Mouse (Mus musculus) embryonic facial prominence, embryonic 12.5 days (tissue): ENCODE results near the gene Speg. TPM values are rescaled to one million over a fixed set of nuclear protein-coding genes. Genes with fewer than 3 reads are reported as not detected.

Experiments
- ATAC-seq: fragments of 200-750 bp; cut with Nextera tagmentation; 2 replicates; pipeline ENCODE4 v1.8.0; 2017; ENCODE audit not compliant: insufficient number of reproducible peaks, insufficient read depth, low FRiP score, low TSS enrichment
- H3K27ac ChIP-seq: fragments of 300-500 bp; sonication (generic); 2 replicates; pipeline ENCODE4 v1.5.1; 2016; ENCODE audit warnings: mild to moderate bottlenecking
- H3K27me3 ChIP-seq: fragments of 300-500 bp; sonication (generic); 2 replicates; pipeline ENCODE4 v1.6.1; 2016; ENCODE audit warnings: mild to moderate bottlenecking, moderate library complexity
- H3K36me3 ChIP-seq: fragments of 300-500 bp; sonication (generic); 2 replicates; pipeline ENCODE4 v1.6.1; 2016; ENCODE audit warnings: mild to moderate bottlenecking
- H3K4me1 ChIP-seq: fragments of 300-500 bp; sonication (generic); 2 replicates; pipeline ENCODE4 v1.6.1; 2016
- H3K4me2 ChIP-seq: fragments of 300-500 bp; sonication (generic); replicated peaks from 2 replicates; pipeline ENCODE4 v1.6.1; 2016; ENCODE audit warnings: mild to moderate bottlenecking, moderate library complexity
- H3K4me3 ChIP-seq: fragments of 300-500 bp; sonication (generic); 2 replicates; pipeline ENCODE4 v1.5.1; 2016; ENCODE audit warnings: mild to moderate bottlenecking
- H3K9ac ChIP-seq: fragments of 300-500 bp; sonication (generic); 2 replicates; pipeline ENCODE4 v1.6.1; 2016; ENCODE audit warnings: mild to moderate bottlenecking, moderate library complexity
- H3K9me3 ChIP-seq: fragments of 300-500 bp; sonication (generic); 2 replicates; pipeline ENCODE4 v1.6.1; 2016; ENCODE audit warnings: mild to moderate bottlenecking, moderate library complexity
- WGBS: fragments of 180-500 bp; shearing (Covaris S2); methylation state at CpG from one replicate; pipeline ENCODE4 v1.1.7; 2016; 5-methylcytosine and 5-hydroxymethylcytosine counted together
- polyA plus RNA-seq: library from polyadenylated mRNA; unstranded; fragments of >200 nt; fragmentation: Nextera tagmentation; extraction: Ambion mirVana; gene quantifications from 2 replicates; pipeline ENCODE4 v1.2.1, GENCODE M21; 2016

Speg gene
- polyA plus RNA-seq, 1 experiment from 2014 or later, result 26.7 TPM

DNA sequence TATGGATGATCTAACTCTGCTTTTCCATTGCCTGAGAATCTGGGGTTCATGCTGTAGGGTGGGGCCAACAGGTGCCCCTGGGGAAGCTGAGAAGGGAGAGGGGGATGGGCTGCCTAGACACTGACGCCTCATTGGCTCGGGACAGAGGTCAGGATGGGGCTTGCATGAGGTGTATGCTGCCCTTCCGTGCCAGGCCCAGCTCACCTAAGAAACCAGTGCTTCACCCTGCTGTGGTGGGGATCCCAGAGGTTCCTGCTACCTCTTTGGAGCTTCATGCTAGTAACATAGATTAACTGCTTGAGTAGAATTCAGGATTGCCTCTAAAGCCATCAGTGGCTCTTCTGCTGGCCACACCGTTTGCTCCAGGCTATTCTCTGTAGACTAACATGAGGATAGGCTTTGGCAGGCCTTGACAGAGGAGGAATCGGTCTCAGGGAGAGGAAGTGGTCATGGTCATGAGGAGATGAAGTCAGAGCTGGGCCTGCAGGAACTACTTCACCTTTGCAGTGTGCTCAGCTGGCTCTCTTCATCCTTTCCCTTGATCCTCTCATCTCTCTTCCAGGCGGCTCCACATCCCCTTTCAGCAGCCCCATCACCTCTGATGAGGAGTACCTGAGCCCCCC is 25.5 kb downstream of the Speg start:
- Histone ChIP-seq H3K9me3 (no peaks in the 10 kb centered on the region), H3K4me3 (peak overlapping the region; percentile 20; the same call in 1 of the 2 replicates), H3K27me3 (no peaks in the 10 kb centered on the region), H3K27ac (peak overlapping the region; percentile 67; the same call in 1 of the 2 replicates), H3K4me2 (peak overlapping the region; percentile 48), H3K9ac (no peak overlapping the region; the same call in 1 of the 2 replicates), H3K36me3 (peaks cover 51% of the 10 kb centered on the region), H3K4me1 (peaks cover 26% of the 10 kb centered on the region)
- 36% methylated on average over 6 of the region's 6 CpGs for WGBS
- ATAC-seq, result no peak

DNA sequence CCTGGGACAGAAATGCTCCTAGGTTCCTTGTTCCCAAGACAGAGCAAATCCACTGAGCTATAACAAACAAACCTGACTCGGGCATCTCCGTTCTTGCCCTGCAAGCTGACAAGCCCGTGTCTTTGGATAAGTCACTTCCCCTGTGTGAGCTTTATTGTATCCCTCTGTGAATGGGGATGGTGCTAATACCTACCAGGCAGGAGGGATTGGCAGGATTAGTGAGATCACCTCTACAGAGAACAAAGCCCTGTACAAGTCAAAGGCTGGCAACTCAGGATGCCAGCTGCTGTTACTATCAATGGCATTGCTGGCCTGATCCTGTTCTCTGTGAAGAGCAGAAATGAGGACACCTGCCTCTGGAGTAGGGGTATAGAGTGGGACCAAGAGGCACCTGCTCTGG is 30.4 kb downstream of the Speg start:
- H3K9me3 ChIP-seq, result no peaks in the 10 kb centered on the region
- H3K27ac ChIP-seq, result no peak overlapping the region
- no peak for ATAC-seq
- no peaks in the 10 kb centered on the region for H3K27me3 ChIP-seq
- H3K9ac ChIP-seq, result no peak overlapping the region
- H3K4me1 ChIP-seq, result peaks cover 2% of the 10 kb centered on the region
- no peak overlapping the region for H3K4me3 ChIP-seq
- H3K4me2 ChIP-seq, result no peak overlapping the region
- 78% methylated on average over 3 of the region's 3 CpGs for whole genome bisulfite sequencing
- H3K36me3 ChIP-seq, result peaks cover 65% of the 10 kb centered on the region

DNA sequence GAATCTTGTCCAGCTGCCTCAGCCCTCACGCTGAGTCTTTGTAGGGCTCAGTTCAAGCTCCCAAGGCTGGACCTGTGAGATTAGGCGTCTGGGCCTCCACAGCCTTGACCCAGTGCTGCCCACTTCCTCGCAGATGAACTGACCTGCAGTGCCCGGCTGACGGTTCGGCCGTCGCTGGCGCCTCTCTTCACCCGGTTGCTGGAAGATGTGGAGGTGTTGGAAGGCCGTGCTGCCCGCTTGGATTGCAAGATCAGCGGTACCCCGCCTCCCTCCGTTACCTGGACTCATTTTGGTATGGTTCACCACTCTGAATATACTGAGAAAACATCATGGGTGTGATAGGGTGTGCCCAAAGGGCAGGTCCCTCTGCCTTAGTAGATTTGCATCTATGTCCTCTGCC is 31.1 kb downstream of the Speg start:
- WGBS, result 94% methylated on average over 15 of the region's 15 CpGs

DNA sequence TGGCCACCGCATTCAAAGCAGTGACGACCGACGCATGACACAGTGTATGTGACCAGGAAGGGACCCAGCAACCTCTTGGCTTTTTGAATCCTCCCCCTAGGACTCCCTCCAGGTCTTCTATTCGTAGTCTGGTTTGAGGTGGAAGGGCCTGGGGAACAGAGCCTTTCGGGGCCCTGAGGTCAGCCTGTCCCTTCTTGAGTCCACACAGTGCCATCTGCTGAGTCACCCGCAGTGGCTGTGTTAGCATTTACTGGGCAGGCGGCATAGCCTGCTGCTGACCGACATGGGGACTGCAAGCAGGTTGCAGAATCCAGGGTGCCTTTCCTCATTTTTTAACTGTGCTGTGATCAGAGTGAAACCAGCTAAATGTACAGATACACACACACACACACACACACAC is 32.0 kb downstream of the Speg start:
- no peak overlapping the region for H3K4me2 ChIP-seq
- no peak overlapping the region for H3K9ac ChIP-seq
- WGBS, result 95% methylated on average over 9 of the region's 9 CpGs
- no peak overlapping the region for H3K27ac ChIP-seq
- H3K9me3 ChIP-seq, result no peaks in the 10 kb centered on the region
- no peaks in the 10 kb centered on the region for H3K4me1 ChIP-seq
- H3K27me3 ChIP-seq, result no peaks in the 10 kb centered on the region
- peaks cover 54% of the 10 kb centered on the region for H3K36me3 ChIP-seq
- no peak overlapping the region for H3K4me3 ChIP-seq
- no peak for ATAC-seq

More for the DNA sequence above, 31.1 kb downstream of the Speg start:
- H3K27ac ChIP-seq, result no peak overlapping the region
- ATAC-seq, result no peak
- no peaks in the 10 kb centered on the region for H3K9me3 ChIP-seq
- no peak overlapping the region for H3K4me2 ChIP-seq
- no peak overlapping the region for H3K9ac ChIP-seq
- no peak overlapping the region for H3K4me3 ChIP-seq
- no peaks in the 10 kb centered on the region for H3K4me1 ChIP-seq
- no peaks in the 10 kb centered on the region for H3K27me3 ChIP-seq
- peaks cover 61% of the 10 kb centered on the region for H3K36me3 ChIP-seq

DNA sequence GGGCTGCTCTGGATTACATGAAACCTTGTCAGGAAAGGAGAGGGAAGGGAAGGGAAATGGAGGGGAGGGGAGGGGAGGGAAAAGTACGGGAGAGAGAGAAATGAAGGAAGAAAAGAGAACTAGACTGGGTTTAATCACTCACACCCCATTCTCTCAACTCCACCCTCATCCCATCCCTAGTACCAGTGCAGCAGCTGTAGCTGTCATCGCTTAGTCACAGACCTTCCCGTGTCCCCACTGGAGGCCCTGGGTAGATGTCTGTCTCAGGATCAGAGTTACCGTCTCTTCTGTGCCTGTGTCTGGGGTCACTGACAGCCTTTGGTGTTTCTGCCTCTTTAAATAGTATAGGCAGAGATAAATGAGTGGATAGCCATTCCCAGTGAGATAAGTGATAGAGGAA is 33.1 kb downstream of the Speg start:
- H3K4me2 ChIP-seq, result no peak overlapping the region
- no peak overlapping the region for H3K27ac ChIP-seq
- H3K4me3 ChIP-seq, result no peak overlapping the region
- 79% methylated on average over 4 of the region's 4 CpGs for WGBS
- no peaks in the 10 kb centered on the region for H3K27me3 ChIP-seq
- peaks cover 3% of the 10 kb centered on the region; the same call in 1 of the 2 replicates for H3K4me1 ChIP-seq
- H3K9ac ChIP-seq, result no peak overlapping the region
- no peak for ATAC-seq
- peaks cover 43% of the 10 kb centered on the region for H3K36me3 ChIP-seq
- H3K9me3 ChIP-seq, result no peaks in the 10 kb centered on the region

DNA sequence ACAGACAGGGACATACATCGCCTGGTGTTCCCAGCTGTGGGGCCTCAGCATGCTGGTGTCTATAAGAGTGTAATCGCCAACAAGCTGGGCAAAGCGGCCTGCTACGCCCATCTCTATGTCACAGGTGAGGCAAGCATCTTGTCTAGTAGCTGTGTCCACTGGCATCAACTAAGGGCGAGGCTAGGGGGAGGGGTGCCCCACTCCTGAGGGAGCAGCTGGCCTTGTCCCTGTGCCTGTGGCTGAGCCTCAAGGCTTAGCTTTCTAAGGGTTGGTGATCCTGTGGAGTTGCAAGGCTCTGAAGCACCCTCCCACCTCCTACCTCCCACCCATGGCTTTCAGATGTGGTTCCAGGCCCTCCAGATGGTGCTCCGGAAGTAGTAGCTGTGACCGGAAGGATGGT is 34.9 kb downstream of the Speg start:
- Histone ChIP-seq H3K36me3 (peaks cover 31% of the 10 kb centered on the region), H3K4me2 (no peak overlapping the region), H3K27ac (no peak overlapping the region), H3K9me3 (no peaks in the 10 kb centered on the region), H3K4me3 (no peak overlapping the region), H3K27me3 (no peaks in the 10 kb centered on the region), H3K4me1 (peaks cover 8% of the 10 kb centered on the region; the same call in 1 of the 2 replicates), H3K9ac (no peak overlapping the region)
- 91% methylated on average over 7 of the region's 7 CpGs for WGBS
- ATAC-seq, result no peak

DNA sequence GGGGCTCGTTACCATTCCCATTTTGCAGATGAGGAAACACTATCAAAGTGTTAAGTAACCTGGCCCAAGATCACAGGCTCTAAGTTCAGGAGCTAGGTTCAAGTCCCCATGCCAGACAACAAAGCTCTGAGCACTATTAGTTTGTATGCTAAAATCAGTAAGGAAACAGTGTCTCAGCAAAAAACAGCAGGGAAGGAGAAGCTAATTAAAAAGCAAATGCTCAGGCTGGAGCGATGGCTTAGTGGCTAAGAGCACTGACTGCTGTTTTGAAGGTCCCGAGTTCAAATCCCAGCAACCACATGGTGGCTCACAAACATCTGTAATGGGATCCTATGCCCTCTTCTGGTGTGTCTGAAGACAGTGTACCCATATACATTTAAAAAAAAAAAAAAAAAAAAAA is 37.1 kb downstream of the Speg start:
- Histone ChIP-seq H3K4me2 (no peak overlapping the region), H3K9ac (no peak overlapping the region), H3K9me3 (no peaks in the 10 kb centered on the region), H3K27ac (no peak overlapping the region), H3K27me3 (no peaks in the 10 kb centered on the region), H3K4me3 (no peak overlapping the region), H3K36me3 (0 out of 2 replicates have a peak, but pooled peaks cover 14% of the 10 kb centered on the region), H3K4me1 (peaks cover 8% of the 10 kb centered on the region; the same call in 1 of the 2 replicates)
- WGBS, result 90% methylated on average over 3 of the region's 3 CpGs
- ATAC-seq, result no peak

DNA sequence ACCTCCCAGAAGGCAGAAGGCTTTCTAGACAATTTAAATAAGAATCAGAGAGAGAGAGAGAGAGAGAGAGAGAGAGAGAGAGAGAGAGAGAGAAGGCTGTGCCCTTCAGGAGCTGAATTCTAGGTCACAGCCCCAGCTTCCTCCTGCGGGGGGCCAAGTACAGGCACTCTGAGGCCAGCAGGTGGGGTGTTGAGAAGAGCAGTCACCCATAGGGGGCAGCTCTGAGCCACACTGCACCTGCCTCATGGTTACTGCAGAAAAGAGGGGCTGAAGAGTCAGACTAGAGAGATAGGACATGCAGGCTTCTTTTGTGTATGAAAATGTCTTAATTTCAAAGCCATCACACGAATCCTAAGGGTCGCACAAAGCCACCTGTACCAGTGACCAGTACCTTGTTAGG is 38.7 kb downstream of the Speg start:
- Histone ChIP-seq H3K36me3 (0 out of 2 replicates have a peak, but pooled peaks cover 12% of the 10 kb centered on the region), H3K4me2 (no peak overlapping the region), H3K9ac (no peak overlapping the region), H3K9me3 (no peaks in the 10 kb centered on the region), H3K4me3 (no peak overlapping the region), H3K27me3 (no peaks in the 10 kb centered on the region), H3K4me1 (peaks cover 8% of the 10 kb centered on the region; the same call in 1 of the 2 replicates), H3K27ac (no peak overlapping the region)
- WGBS, result 58% methylated on average over 3 of the region's 3 CpGs
- no peak for ATAC-seq

DNA sequence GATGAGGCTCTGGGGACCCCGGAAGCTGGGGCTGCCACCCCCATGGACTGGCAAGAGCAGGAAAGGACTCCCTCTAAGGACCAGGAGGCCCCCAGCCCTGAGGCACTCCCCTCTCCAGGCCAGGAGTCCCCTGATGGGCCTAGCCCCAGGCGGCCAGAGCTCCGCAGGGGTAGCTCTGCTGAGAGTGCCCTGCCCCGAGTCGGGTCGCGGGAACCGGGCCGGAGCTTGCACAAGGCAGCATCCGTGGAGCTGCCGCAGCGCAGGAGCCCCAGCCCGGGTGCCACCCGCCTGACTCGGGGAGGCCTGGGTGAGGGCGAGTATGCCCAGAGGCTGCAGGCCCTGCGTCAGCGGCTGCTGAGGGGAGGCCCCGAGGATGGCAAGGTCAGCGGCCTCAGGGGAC is 46.7 kb downstream of the Speg start:
- 7% methylated on average over 20 of the region's 20 CpGs for WGBS
- Histone ChIP-seq H3K4me1 (peaks cover 24% of the 10 kb centered on the region), H3K27me3 (peaks cover 46% of the 10 kb centered on the region), H3K4me3 (peak overlapping the region; percentile 35), H3K9me3 (no peaks in the 10 kb centered on the region), H3K27ac (no peak overlapping the region), H3K4me2 (peak overlapping the region; percentile 67), H3K9ac (peak overlapping the region; percentile 46), H3K36me3 (0 out of 2 replicates have a peak, but pooled peaks cover 7% of the 10 kb centered on the region)
- no peak for ATAC-seq

DNA sequence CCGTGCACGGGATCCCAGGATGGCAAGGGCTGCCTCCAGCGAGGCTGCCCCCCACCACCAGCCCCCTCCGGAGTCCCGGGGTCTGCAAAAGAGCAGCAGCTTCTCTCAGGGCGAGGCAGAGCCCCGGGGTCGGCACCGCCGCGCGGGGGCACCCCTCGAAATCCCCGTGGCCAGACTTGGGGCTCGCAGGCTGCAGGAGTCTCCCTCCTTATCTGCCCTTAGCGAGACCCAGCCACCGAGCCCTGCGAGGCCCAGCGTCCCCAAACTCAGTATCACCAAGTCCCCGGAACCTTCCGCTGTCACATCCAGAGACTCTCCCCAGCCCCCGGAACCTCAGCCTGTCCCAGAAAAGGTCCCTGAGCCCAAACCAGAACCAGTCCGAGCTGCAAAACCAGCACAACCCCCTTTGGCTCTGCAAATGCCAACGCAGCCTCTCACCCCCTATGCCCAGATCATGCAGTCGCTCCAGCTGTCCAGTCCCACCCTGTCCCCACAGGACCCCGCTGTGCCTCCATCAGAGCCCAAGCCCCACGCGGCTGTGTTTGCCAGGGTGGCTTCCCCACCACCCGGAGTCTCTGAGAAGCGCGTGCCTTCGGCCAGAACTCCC is 47.2 kb downstream of the Speg start:
- no peak for ATAC-seq
- Histone ChIP-seq H3K4me1 (peaks cover 24% of the 10 kb centered on the region), H3K4me2 (peak overlapping the region; percentile 67), H3K9ac (peak overlapping the region; percentile 46), H3K4me3 (peak overlapping the region; percentile 35), H3K27me3 (peaks cover 46% of the 10 kb centered on the region), H3K27ac (no peak overlapping the region), H3K36me3 (0 out of 2 replicates have a peak, but pooled peaks cover 7% of the 10 kb centered on the region), H3K9me3 (no peaks in the 10 kb centered on the region)
- WGBS, result 2% methylated on average over 31 of the region's 32 CpGs

DNA sequence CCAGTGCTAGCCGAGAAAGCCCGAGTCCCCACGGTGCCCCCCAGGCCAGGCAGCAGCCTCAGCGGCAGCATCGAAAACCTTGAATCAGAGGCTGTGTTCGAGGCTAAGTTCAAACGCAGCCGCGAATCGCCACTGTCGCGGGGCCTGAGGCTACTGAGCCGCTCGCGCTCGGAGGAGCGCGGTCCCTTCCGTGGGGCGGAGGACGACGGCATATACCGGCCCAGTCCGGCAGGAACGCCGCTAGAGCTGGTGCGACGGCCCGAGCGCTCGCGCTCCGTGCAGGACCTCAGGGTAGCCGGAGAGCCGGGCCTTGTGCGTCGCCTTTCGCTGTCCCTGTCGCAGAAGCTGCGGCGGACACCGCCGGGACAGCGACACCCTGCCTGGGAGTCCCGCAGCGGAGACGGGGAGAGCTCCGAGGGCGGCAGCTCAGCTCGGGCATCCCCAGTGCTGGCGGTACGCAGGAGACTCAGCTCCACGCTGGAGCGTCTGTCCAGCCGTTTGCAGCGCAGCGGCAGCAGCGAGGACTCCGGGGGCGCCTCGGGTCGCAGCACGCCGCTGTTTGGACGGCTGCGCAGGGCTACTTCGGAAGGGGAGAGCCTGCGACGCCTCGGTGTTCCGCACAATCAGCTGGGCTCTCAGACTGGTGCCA is 47.9 kb downstream of the Speg start:
- H3K9ac ChIP-seq, result peak overlapping the region; percentile 45
- peak overlapping the region; percentile 35 for H3K4me3 ChIP-seq
- WGBS, result 1% methylated on average over 71 of the region's 71 CpGs
- 0 out of 2 replicates have a peak, but pooled peaks cover 1% of the 10 kb centered on the region for H3K36me3 ChIP-seq
- no peak overlapping the region for H3K27ac ChIP-seq
- no peaks in the 10 kb centered on the region for H3K9me3 ChIP-seq
- no peak for ATAC-seq
- peaks cover 46% of the 10 kb centered on the region for H3K27me3 ChIP-seq
- H3K4me2 ChIP-seq, result peak overlapping the region; percentile 67
- peaks cover 24% of the 10 kb centered on the region for H3K4me1 ChIP-seq
